Mouse (Mus musculus): ENCODE measurements around the gene Fam19a3.
A peak's percentile ranks its signal among the peaks of the same experiment; 100 is the strongest.
"Not testable (repeated sequence)": the region's sequence is repeated elsewhere in the genome, so short reads cannot be mapped to it uniquely, and the experiment has no call there.

Gene Fam19a3

DNA sequence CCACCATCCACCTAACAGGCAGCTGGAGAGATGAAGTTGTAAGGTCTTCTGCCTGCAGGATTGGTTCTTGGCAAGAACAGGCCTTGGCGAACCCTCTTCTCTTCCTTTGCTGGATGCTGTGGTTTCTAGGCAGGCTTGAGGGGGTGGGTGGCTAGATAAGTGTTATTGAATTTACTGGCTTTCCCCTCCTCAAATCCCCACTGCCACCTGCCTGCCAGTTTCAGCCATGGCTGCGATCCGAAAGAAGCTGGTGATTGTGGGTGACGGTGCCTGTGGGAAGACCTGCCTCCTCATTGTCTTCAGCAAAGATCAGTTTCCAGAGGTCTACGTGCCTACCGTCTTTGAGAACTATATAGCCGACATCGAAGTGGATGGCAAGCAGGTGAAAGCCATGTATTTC is 10.0 kb upstream of the Fam19a3 start:
- no peak for DNase-seq

- DNase-seq: no peak
These were observed 9.4 kb upstream of the Fam19a3 start for GRCm38 (mm10) chr3:104791017-104791416.

- DNase-seq: no peak
These were observed 8.8 kb upstream of the Fam19a3 start for GRCm38 (mm10) chr3:104790401-104790937.

GRCm38 (mm10) chr3:104789822-104790221 is 8.2 kb upstream of the Fam19a3 start:
- DNase-seq: no peak

DNA sequence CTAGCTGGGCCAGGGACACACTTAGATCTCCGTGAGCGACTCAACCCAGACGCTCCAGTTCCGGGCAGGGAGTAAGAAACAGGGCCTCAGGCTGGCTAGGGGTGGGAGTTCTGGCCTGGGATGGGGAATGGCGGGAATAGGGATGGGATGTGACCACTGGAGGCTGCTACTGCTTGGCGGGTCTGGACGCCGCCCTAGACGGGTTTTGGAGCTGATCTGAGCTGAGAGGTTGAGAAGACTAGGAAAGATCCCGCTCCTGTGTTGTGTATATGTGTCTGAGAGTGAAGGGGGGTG is 7.6 kb upstream of the Fam19a3 start:
- no peak for DNase-seq

- DNase-seq: peak; percentile 24 to 49
These were observed 7.1 kb upstream of the Fam19a3 start for GRCm38 (mm10) chr3:104788561-104789311.

DNA sequence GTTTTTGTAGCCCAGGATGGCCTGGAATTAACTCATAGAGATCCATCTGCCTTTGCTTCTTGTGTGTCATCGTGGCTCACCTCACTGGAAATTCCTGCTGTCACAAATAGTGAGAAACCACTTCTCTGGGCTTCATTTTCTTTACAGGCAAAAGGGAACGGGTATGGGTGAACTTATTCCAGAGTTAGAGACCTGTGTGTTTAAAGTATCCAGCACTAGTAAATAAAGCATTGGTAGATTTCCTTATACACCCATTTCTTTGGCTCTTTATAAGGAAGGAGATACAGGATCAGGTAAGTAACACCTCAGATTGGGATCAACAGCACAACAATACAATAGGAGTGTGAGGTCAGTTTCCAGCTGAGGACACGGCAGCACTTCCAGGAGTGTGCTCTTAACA is 6.4 kb upstream of the Fam19a3 start, which contains the start of gene Rhoc:
Gene Rhoc, plus strand, starts transcription at position 301 of the 400 bp plus-strand sequence.
- DNase-seq: no peak

- no peak for DNase-seq
These were observed 3.6 kb upstream of the Fam19a3 start for GRCm38 (mm10) chr3:104785284-104785683.

DNA sequence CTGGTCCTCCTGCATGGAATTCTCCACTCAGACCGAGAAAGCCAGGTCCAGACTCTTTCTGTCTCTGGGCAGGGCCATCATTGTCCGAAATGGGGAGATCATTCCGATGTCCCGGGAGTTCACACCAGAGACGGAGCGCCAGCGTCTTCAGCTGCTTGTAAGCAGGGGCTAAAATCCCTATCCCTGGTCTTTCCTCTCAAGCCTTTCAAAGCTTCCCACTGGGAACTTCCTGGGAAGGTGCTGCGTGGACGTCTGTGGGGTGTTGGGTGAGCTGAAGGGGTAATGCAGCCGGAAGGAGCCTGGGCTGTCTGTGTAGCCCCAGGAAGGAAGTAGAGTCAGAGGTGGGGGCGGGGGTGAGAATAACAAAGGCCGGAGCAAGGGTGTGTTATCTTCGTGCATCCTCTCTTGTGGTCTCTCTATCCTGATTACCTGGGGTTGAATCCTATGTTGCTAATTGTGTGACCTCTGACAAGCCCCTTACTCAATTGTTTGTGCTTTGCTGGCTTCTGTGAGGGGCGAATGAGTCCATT is 2.4 kb upstream of the Fam19a3 start:
- no peak for DNase-seq

DNA sequence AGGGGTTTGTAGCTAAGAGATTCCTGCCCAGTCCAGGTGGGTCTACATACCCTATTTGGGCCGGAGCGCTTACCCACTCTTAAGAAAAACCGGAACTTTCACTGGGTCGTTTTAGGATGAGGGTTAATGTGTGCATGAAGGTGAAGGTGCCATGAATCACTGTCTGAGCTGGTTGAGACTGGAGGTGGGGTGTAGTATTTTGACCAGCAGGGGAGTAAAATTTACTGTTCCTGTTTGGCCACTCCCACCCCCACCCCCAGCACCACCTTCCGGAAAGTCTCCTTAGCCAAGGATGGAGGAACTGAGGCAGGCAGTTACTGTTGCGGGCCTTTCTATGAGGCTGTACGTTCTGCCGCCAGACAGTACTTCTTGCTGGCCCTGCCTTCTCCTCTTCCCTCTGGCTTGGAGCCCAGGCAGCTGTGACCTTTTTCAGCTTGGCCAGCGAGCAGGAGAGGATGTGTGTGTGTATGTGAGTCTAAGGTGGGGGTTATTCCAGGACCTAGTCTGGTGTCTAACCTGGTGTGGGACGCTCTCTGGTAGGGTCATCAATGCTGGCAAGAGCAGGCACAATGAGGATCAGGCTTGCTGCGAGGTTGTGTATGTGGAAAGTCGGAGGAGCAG is 531 bp upstream of the Fam19a3 start:
- DNase-seq: no peak

- DNase-seq: peak; percentile 39 to 66
These were observed 849 bp downstream of the Fam19a3 start, which contains the start of gene Ppm1j for GRCm38 (mm10) chr3:104780561-104781420. Gene Ppm1j, plus strand, starts transcription at chr3:104781056.

DNA sequence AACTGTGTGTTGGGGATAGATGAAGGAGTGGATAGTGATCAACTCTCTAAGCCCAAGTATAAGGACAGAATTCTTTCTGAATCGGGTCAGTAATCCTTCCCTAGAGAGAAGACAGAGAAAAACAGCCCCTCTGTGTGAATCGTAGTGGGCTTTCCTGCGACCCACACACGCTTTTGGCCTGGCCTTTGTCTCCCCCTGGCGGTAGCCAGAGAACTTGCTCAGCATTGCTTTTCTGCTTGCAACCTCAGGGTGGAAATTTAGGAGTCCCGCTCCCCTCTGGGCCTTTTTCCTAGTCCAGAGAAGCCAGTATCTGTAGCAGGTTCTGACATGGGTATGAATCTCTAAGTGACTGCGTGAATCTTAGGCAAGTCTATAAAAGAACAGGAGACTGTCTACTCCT is 1.7 kb downstream of the Fam19a3 start:
- DNase-seq: peak in 1 of 2 experiments; percentile 56

DNA sequence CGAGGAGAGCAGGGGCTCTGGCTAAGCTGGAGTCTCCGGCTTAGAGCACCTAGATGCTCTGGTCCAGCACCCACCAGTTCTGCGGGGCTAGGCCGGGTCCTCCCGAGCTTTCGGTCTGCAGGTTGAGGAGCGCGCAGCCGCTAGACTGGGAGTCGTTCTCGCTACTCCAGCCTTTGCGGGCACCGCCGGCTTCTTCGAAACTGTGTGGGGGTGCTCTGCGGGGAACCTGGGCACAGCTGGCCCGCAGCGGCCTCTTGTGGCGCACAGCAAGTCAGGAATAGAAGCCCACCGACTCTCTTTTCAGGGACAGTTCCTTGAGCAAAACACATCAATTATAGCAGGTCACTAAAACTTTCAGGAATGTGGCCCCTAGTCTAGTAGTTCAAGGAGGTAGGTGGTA is 4.3 kb downstream of the Fam19a3 start:
- DNase-seq: no peak

DNA sequence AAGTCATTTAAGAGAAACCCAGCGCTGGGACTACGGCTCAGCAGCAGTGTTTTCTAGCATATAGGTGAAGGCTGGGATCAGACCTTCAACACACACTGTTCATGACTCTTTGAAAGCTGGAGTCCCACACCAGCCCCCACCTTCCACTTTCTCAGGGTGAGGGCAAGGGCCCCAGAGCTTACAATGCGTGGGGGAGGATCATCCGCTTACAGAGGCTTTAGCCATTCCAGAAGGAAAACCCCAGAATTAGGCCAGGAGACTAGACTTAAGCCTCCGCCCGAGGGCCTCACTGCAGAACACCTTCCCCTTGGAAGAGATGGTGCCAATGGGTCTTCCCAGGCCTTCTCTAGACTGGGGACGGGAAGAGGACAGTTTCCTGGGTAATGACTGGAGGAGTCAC is 8.3 kb downstream of the Fam19a3 start:
- no peak for DNase-seq

DNA sequence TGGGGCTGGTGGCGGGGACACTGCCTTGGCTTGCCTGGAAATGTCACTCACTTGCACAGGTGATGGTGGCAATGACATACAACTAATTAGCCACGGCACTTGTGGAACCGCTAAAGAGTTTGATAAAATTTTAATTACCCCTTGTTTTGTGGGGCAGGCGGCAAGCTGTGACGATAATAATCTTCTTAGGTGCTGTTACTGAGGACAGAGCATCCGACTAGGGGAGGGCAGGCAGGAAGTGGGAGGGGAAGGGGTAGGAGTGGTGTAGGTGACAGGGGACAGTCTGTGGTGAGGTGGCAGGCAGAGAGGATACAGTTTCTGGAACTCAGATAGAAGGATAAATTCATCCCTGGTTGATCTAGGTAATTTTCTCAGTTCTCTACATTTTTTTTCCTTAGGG is 10.2 kb downstream of the Fam19a3 start:
- DNase-seq: no peak

- no peak for DNase-seq
These were observed 10.7 kb downstream of the Fam19a3 start for GRCm38 (mm10) chr3:104770918-104771317.

- DNase-seq: no peak
These were observed 11.6 kb downstream of the Fam19a3 start for GRCm38 (mm10) chr3:104770035-104770434.

- DNase-seq: no peak
These were observed 12.5 kb downstream of the Fam19a3 start for GRCm38 (mm10) chr3:104769135-104769534.

- DNase-seq: no peak
These were observed 13.9 kb downstream of the Fam19a3 start for GRCm38 (mm10) chr3:104767716-104768115.

DNA sequence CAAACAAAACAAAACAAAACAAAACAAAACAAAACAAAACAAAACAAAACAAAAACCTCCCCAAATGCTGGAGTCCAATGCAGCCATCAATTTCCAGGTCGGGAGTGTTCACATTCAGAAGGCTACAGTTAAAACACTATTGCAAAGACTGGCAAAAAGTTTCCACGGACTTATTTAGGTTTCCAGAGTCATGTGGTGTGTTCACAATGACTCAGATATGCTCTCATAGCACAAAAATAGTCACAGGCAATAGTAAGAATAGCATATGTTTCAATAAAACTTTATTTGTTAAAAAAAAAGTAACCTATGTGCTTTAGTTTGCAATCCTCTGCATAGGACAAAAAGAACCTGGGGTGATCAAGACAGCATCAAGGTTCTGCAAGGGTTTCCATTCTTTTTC is 14.5 kb downstream of the Fam19a3 start:
- DNase-seq: no peak

DNA sequence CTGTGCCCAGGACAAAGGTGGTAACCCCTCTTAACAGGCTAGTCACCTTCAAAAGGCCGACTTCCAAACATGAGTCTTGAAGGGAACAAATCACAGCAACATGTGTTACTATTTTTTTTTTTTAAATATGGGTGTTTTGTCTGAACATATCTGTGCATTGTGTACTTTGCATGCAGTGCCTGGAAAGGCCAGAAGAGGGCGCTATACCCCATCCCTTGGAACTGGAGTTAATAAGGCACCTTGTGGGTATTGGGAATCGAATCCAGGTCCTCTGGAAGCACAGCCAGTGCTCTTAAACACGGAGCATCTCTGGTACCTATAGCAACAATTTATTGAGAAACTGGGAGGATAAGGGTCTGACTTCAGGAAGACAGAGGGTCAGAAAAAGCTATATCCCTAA is 16.6 kb downstream of the Fam19a3 start:
- DNase-seq: no peak

DNA sequence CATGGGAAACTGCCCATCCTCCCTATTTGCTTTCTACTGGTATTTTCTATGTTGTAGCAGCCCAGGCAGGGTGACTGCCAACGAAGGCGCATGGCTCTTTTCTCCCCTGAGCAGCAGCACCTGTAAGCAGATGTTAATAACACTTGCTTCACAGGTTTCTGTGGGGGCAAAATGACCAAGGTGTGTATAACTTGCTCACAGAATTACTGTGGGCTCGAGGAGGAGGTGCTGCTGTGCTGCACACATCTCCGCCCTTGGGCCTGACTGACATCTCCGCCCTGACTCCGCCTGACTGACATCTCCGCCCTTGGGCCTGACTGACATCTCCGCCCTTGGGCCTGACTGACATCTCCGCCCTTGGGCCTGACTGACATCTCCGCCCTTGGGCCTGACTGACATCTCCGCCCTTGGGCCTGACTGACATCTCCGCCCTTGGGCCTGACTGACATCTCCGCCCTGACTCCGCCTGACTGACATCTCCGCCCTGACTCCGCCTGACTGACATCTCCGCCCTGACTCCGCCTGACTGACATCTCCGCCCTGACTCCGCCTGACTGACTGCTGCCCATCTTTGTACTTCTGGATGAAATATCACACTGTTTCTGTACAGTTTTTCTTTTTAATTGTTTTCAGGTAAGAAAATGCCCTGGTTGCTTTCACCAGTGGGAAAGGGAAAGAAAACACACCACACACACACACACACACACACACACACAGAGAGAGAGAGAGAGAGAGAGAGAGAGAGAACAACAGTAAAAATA is 19.4 kb downstream of the Fam19a3 start:
- DNase-seq: not testable (repeated sequence)
